Mouse (Mus musculus): ENCODE results near the gene Rab37. TPM values are rescaled to one million over a fixed set of nuclear protein-coding genes. Genes with fewer than 3 reads are reported as not detected.

The Rab37 gene
- polyA plus RNA-seq, 1 experiment from 2014 or later: 0.89 TPM

DNA sequence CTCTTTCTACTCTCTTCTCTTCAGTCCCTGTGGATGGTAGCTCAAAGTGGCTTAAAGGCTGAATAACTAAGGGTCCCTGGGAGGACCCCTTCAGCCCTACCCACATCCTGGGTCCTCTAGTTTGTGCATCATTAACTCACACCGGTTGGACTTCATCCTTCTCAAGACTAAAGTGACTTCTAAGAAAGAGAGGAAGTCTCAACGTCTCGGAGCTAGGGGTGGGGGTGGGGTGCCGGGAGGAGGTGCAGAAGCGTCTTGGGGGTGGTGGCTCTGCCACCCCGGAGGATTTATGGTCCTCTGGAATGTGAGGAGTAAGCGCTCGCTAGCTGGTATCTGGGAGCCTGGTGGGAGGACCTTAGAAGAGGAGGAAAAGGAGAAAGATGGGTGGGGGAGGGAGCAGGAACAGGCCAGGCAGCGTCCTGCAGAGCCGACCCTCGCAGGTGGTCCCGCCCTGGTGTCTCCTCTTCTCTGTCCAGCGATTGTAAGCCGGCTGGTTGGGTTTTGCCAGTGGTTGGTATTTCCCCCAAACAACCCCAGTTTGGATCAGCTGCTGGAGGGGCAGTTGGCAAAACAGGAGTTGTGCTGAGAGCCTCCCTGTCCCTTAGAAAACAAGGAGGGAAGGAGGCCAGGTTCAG, 73.2 kb downstream of the Rab37 start:
- 1% methylated on average over 14 of the region's 14 CpGs for WGBS
- no peaks in the 10 kb centered on the region for H3K9me3 ChIP-seq (ENCODE audit: control insufficient read depth, low read length)
- H3K4me2 ChIP-seq (ENCODE audit: low read length): peak overlapping the region; percentile 51
- peaks cover 10% of the 10 kb centered on the region; the same call in 1 of the 2 replicates for H3K27me3 ChIP-seq (replicated peaks; ENCODE audit: control insufficient read depth, insufficient read depth, low read length)
- peak overlapping the region; percentile 66 for H3K9ac ChIP-seq (ENCODE audit: low read depth, low read length)
- peak overlapping the region; percentile 9; the same call in 1 of the 2 replicates for H3K27ac ChIP-seq (ENCODE audit: low read depth, low read length)
- H3K4me3 ChIP-seq (ENCODE audit: low read length): peak overlapping the region; percentile 49
- no peaks in the 10 kb centered on the region for H3K36me3 ChIP-seq (ENCODE audit: control insufficient read depth, insufficient read depth, low read length)
- ATAC-seq: no peak
- peaks cover 19% of the 10 kb centered on the region for H3K4me1 ChIP-seq (ENCODE audit: control insufficient read depth, insufficient read depth, low read depth, low read length)

DNA sequence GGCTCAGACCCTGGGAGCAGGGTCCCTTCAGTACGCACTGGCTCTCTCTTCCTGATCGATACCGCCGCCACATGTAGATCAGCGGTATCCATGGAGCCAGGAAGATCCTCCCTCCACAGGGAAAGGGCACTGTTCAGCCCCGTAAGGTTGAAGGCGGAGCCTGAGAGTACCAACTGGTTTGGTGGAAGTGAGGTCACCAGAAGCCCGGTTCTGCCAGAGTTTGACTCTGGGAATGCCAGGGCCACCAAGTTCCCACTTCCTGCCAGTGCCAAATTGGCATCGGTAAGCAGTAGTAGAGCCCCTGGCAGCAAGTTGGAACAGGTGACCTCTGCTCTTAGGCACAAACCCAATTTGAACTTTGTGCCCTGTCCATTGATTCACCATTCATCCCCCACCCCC, 73.7 kb downstream of the Rab37 start:
- 3% methylated on average over 9 of the region's 9 CpGs for WGBS
- ATAC-seq: peak; percentile 52; the same call in 1 of the 2 replicates
- Histone ChIP-seq H3K9ac (ENCODE audit: low read depth, low read length) (peak overlapping the region; percentile 66), H3K36me3 (ENCODE audit: control insufficient read depth, insufficient read depth, low read length) (no peaks in the 10 kb centered on the region), H3K27ac (ENCODE audit: low read depth, low read length) (peak overlapping the region; percentile 9; the same call in 1 of the 2 replicates), H3K9me3 (ENCODE audit: control insufficient read depth, low read length) (no peaks in the 10 kb centered on the region), H3K27me3 (replicated peaks; ENCODE audit: control insufficient read depth, insufficient read depth, low read length) (peaks cover 10% of the 10 kb centered on the region; the same call in 1 of the 2 replicates), H3K4me3 (ENCODE audit: low read length) (peak overlapping the region; percentile 49), H3K4me1 (ENCODE audit: control insufficient read depth, insufficient read depth, low read depth, low read length) (peaks cover 19% of the 10 kb centered on the region), H3K4me2 (ENCODE audit: low read length) (peak overlapping the region; percentile 51)

DNA sequence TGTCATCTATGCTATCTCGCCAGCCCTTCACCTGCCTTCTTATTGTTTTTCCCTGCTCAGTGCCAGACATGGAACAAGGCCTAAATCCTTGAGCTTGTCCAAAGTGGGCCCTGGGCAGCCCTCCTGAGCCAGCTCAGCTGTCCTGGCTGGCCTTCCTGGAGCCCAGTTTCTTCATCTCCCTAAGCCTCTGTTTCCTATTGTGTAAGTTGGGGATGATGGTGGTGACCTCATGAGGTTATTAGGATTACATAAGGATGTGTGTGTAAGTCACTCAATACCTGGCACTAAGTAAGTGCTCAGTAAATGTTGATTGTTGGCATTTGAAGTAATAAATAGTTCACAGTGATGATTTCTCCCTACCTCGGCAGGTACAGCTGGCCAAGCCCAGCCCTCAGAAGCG, 75.5 kb downstream of the Rab37 start:
- peaks cover 22% of the 10 kb centered on the region for H3K4me1 ChIP-seq (ENCODE audit: control insufficient read depth, insufficient read depth, low read depth, low read length)
- H3K4me2 ChIP-seq (ENCODE audit: low read length): no peak overlapping the region
- H3K9ac ChIP-seq (ENCODE audit: low read depth, low read length): no peak overlapping the region
- H3K27me3 ChIP-seq (replicated peaks; ENCODE audit: control insufficient read depth, insufficient read depth, low read length): peaks cover 8% of the 10 kb centered on the region; the same call in 1 of the 2 replicates
- H3K36me3 ChIP-seq (ENCODE audit: control insufficient read depth, insufficient read depth, low read length): no peaks in the 10 kb centered on the region
- no peak overlapping the region for H3K27ac ChIP-seq (ENCODE audit: low read depth, low read length)
- WGBS: 89% methylated on average over 3 of the region's 3 CpGs
- ATAC-seq: no peak
- no peaks in the 10 kb centered on the region for H3K9me3 ChIP-seq (ENCODE audit: control insufficient read depth, low read length)
- H3K4me3 ChIP-seq (ENCODE audit: low read length): no peak overlapping the region

DNA sequence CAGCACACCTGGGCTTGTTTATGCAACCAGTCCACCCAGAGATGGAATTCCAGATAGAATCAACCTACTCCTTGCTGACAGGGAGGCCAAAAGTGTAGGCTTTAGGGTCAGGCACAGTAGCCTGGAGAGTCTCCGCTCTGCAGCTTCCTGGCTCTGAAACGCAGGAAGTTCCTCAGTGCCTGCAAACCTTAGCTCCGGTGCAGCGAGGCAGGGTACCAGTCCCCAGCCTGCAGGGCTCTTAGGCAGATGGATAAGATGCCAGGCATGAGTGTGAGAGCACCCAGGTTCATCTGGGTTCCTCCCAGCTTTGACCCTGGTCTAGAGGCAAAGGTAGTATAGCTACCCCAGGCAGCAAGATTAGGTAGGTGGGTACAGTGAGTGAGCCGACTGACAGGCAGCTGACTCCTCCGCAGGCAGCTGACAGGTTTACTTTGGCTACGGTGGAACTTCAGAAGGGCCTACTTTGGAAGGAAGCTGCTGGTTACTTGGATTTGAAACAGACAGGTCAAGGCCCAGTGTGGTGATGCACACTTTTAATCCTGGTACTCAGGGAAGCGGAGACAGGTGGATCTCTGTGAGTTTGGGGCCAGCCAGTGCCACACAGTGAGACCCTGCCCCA, 76.5 kb downstream of the Rab37 start:
- Histone ChIP-seq H3K4me2 (ENCODE audit: low read length) (no peak overlapping the region), H3K4me3 (ENCODE audit: low read length) (no peak overlapping the region), H3K9ac (ENCODE audit: low read depth, low read length) (no peak overlapping the region), H3K27ac (ENCODE audit: low read depth, low read length) (no peak overlapping the region), H3K4me1 (ENCODE audit: control insufficient read depth, insufficient read depth, low read depth, low read length) (peaks cover 26% of the 10 kb centered on the region), H3K9me3 (ENCODE audit: control insufficient read depth, low read length) (no peaks in the 10 kb centered on the region), H3K36me3 (ENCODE audit: control insufficient read depth, insufficient read depth, low read length) (no peaks in the 10 kb centered on the region), H3K27me3 (replicated peaks; ENCODE audit: control insufficient read depth, insufficient read depth, low read length) (peaks cover 7% of the 10 kb centered on the region; the same call in 1 of the 2 replicates)
- 88% methylated on average over 8 of the region's 8 CpGs for WGBS
- no peak for ATAC-seq

DNA sequence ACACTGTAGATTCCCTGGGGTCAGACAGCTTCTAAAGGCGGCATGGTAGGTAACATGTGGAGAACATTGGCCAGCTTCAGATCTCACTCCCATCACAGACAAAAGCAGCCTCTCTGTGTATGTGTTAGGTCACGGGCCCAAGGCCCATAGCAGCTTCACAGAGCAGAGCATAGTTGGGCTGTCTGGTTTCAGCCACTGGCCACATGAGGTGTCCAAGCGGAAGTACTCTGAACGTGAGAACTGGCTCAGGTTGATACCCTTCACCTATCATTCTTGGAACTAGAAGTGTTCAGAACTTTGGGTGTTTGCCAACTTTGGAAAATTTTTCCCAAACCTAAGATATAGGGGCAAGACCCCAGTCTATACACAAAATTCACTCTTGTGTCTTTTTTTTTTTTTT, 78.2 kb downstream of the Rab37 start:
- no peak overlapping the region for H3K9ac ChIP-seq (ENCODE audit: low read depth, low read length)
- H3K27ac ChIP-seq (ENCODE audit: low read depth, low read length): no peak overlapping the region
- H3K9me3 ChIP-seq (ENCODE audit: control insufficient read depth, low read length): no peaks in the 10 kb centered on the region
- peaks cover 31% of the 10 kb centered on the region for H3K4me1 ChIP-seq (ENCODE audit: control insufficient read depth, insufficient read depth, low read depth, low read length)
- H3K4me3 ChIP-seq (ENCODE audit: low read length): no peak overlapping the region
- 92% methylated on average over 4 of the region's 4 CpGs for WGBS
- H3K36me3 ChIP-seq (ENCODE audit: control insufficient read depth, insufficient read depth, low read length): no peaks in the 10 kb centered on the region
- no peak overlapping the region for H3K4me2 ChIP-seq (ENCODE audit: low read length)
- peaks cover 4% of the 10 kb centered on the region; the same call in 1 of the 2 replicates for H3K27me3 ChIP-seq (replicated peaks; ENCODE audit: control insufficient read depth, insufficient read depth, low read length)
- no peak for ATAC-seq

DNA sequence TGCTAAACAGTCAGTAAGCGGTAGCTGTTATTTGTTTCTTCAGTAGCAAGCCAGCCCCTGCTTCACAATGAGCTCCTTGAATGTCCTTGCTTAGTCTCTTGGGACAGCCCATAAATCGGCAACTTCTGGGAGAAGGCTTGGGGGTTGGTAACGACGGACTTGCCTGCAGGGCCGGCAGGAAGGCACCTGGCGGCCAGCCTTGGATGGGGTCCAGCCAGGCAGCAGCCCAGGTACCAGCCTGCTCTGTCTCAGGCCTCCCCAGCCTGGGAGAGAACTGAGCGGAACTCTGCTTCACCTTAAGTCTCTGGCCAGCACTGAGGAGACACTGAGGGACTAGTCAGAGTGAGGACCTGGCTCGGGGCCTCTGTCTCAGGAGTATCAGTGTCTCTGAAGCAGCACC, 79.9 kb downstream of the Rab37 start:
- Histone ChIP-seq H3K27me3 (replicated peaks; ENCODE audit: control insufficient read depth, insufficient read depth, low read length) (0 out of 2 replicates have a peak, but pooled peaks cover 2% of the 10 kb centered on the region), H3K9ac (ENCODE audit: low read depth, low read length) (no peak overlapping the region), H3K27ac (ENCODE audit: low read depth, low read length) (no peak overlapping the region), H3K4me3 (ENCODE audit: low read length) (no peak overlapping the region), H3K4me2 (ENCODE audit: low read length) (peak overlapping the region; percentile 10; the same call in 1 of the 2 replicates), H3K4me1 (ENCODE audit: control insufficient read depth, insufficient read depth, low read depth, low read length) (peaks cover 33% of the 10 kb centered on the region), H3K9me3 (ENCODE audit: control insufficient read depth, low read length) (no peaks in the 10 kb centered on the region), H3K36me3 (ENCODE audit: control insufficient read depth, insufficient read depth, low read length) (no peaks in the 10 kb centered on the region)
- no peak for ATAC-seq
- WGBS: 40% methylated on average over 8 of the region's 8 CpGs

DNA sequence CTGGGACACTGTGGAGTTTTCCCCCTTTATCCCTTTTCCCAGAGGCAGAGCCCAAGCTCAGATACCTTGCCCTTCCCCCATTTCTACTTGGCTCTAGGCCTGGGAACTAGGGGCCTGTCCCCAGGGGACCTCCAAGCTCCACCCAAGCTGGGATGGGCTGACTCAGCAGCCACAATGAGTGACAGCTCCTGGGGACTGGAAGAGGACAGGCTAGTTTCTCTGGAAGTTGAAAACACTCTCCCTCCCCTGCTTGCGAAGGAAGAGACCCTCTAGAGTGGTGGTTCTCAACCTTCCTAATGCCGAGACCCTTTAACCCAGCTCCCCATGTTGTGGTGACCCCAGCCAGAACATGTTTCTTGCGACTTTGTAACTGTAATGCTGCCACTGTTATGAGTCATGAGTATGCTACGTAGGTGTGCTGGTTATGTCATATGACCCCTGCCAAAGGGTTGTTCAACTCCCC, 81.6 kb downstream of the Rab37 start:
- ATAC-seq: no peak
- H3K4me1 ChIP-seq (ENCODE audit: control insufficient read depth, insufficient read depth, low read depth, low read length): peaks cover 44% of the 10 kb centered on the region
- 0 out of 2 replicates have a peak overlapping the region, but pooled peaks have one; percentile 5 for H3K4me2 ChIP-seq (ENCODE audit: low read length)
- WGBS: 25% methylated on average over 4 of the region's 4 CpGs
- no peak overlapping the region for H3K4me3 ChIP-seq (ENCODE audit: low read length)
- peaks cover 4% of the 10 kb centered on the region; the same call in 1 of the 2 replicates for H3K27me3 ChIP-seq (replicated peaks; ENCODE audit: control insufficient read depth, insufficient read depth, low read length)
- no peaks in the 10 kb centered on the region for H3K9me3 ChIP-seq (ENCODE audit: control insufficient read depth, low read length)
- no peaks in the 10 kb centered on the region for H3K36me3 ChIP-seq (ENCODE audit: control insufficient read depth, insufficient read depth, low read length)
- H3K9ac ChIP-seq (ENCODE audit: low read depth, low read length): no peak overlapping the region
- H3K27ac ChIP-seq (ENCODE audit: low read depth, low read length): peak overlapping the region; percentile 8; the same call in 1 of the 2 replicates

DNA sequence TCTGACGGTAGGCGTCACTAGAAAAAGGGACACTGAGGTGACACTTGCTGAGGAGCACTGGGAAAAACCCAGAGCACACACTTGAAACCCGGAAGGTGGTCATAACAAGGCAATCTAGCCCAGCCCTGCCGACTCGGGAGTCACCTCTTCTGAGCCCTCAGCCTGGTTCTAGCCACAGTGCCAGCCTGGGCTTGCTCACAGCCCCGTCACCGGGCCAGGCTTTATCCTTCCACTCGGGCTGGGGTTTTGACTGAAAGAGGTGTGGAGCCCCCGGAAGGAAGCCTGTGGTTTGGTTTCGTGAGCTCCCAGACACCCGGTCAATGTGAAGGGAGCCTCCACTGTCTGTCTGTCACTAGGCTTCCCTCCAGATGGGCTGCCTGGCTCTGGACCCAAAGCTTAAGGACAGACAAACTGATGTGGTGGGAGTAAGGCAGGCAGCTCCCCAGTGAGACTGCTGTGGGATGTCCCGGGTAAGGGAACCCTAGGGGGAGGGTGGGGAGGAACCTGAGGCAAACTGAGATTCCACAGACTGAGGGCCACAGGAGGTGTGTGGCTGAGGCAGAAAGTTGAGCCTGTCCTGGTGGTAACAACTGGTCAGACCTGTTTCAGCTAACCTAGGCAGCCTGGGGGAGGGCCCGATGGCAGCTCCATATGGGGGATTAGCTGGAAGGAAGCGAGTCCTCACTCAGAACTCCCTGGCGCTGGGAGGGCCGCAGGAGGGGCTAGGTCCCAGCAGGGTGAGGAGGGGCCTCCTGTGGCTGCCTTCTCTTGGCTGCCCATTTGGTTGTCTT, 82.5 kb downstream of the Rab37 start:
- no peak for ATAC-seq
- H3K4me2 ChIP-seq (ENCODE audit: low read length): peak overlapping the region; percentile 23
- peaks cover 49% of the 10 kb centered on the region for H3K4me1 ChIP-seq (ENCODE audit: control insufficient read depth, insufficient read depth, low read depth, low read length)

More for the DNA sequence above, 82.5 kb downstream of the Rab37 start:
- H3K27ac ChIP-seq (ENCODE audit: low read depth, low read length): peak overlapping the region; percentile 29; the same call in 1 of the 2 replicates
- WGBS: 20% methylated on average over 16 of the region's 16 CpGs
- H3K36me3 ChIP-seq (ENCODE audit: control insufficient read depth, insufficient read depth, low read length): no peaks in the 10 kb centered on the region
- H3K27me3 ChIP-seq (replicated peaks; ENCODE audit: control insufficient read depth, insufficient read depth, low read length): peaks cover 4% of the 10 kb centered on the region; the same call in 1 of the 2 replicates
- no peak overlapping the region; the same call in 1 of the 2 replicates for H3K9ac ChIP-seq (ENCODE audit: low read depth, low read length)
- no peaks in the 10 kb centered on the region for H3K9me3 ChIP-seq (ENCODE audit: control insufficient read depth, low read length)
- no peak overlapping the region for H3K4me3 ChIP-seq (ENCODE audit: low read length)
